Mouse (Mus musculus): ENCODE data around the gene Mtmr3. TPM values are rescaled to one million over a fixed set of nuclear protein-coding genes. Genes with fewer than 3 reads are reported as not detected.

Gene Mtmr3
- polyA plus RNA-seq, 1 experiment from 2014 or later = 28.2 TPM

- H3K4me3 ChIP-seq = no peak overlapping the region
- no peaks in the 10 kb centered on the region for H3K27me3 ChIP-seq (replicated peaks; ENCODE audit: low read depth, poor library complexity, severe bottlenecking)
- DNase-seq (ENCODE audit: low spot score) = no peak
- 75% methylated on average over 7 of the region's 7 CpGs for WGBS
- H3K27ac ChIP-seq (replicated peaks) = no peak overlapping the region
- H3K9me3 ChIP-seq = no peaks in the 10 kb centered on the region
- H3K36me3 ChIP-seq (replicated peaks) = no peaks in the 10 kb centered on the region
- H3K4me1 ChIP-seq = peaks cover 3% of the 10 kb centered on the region; the same call in 1 of the 2 replicates
Measured at GRCm38 (mm10) chr11:4622442-4622986, 27.9 kb upstream of the Mtmr3 start.

- H3K27me3 ChIP-seq (replicated peaks; ENCODE audit: low read depth, poor library complexity, severe bottlenecking) = no peaks in the 10 kb centered on the region
- no peak for DNase-seq (ENCODE audit: low spot score)
- no peaks in the 10 kb centered on the region for H3K9me3 ChIP-seq
- no peak overlapping the region for H3K4me3 ChIP-seq
- peaks cover 3% of the 10 kb centered on the region; the same call in 1 of the 2 replicates for H3K4me1 ChIP-seq
- 77% methylated on average over 4 of the region's 4 CpGs for WGBS
- no peaks in the 10 kb centered on the region for H3K36me3 ChIP-seq (replicated peaks)
- H3K27ac ChIP-seq (replicated peaks) = no peak overlapping the region
Measured at GRCm38 (mm10) chr11:4621866-4622265, 27.2 kb upstream of the Mtmr3 start.

GRCm38 (mm10) chr11:4620501-4621108, 25.9 kb upstream of the Mtmr3 start:
- Histone ChIP-seq H3K9me3 (no peaks in the 10 kb centered on the region), H3K27me3 (replicated peaks; ENCODE audit: low read depth, poor library complexity, severe bottlenecking) (no peaks in the 10 kb centered on the region), H3K4me1 (peaks cover 3% of the 10 kb centered on the region; the same call in 1 of the 2 replicates), H3K4me3 (no peak overlapping the region), H3K36me3 (replicated peaks) (no peaks in the 10 kb centered on the region), H3K27ac (replicated peaks) (no peak overlapping the region)
- 58% methylated on average over 13 of the region's 13 CpGs for WGBS
- no peak for DNase-seq (ENCODE audit: low spot score)

GRCm38 (mm10) chr11:4620017-4620485, 25.4 kb upstream of the Mtmr3 start, which contains the start of gene Gm11032:
Gene Gm11032, plus strand, starts transcription at chr11:4620067.
- Histone ChIP-seq H3K4me3 (no peak within 1 kb of the TSS), H3K9me3 (no peaks in the 10 kb centered on the region), H3K4me1 (peaks cover 3% of the 10 kb centered on the region; the same call in 1 of the 2 replicates), H3K27me3 (replicated peaks; ENCODE audit: low read depth, poor library complexity, severe bottlenecking) (no peaks in the 10 kb centered on the region), H3K27ac (replicated peaks) (no peak within 1 kb of the TSS), H3K36me3 (replicated peaks) (no peaks in the 10 kb centered on the region)
- 78% methylated on average over 16 of the region's 16 CpGs for WGBS
- no peak for DNase-seq (ENCODE audit: low spot score)

- 87% methylated on average over 2 of the region's 2 CpGs for WGBS
- no peaks in the 10 kb centered on the region for H3K4me1 ChIP-seq
Measured at GRCm38 (mm10) chr11:4611904-4612303, 17.2 kb upstream of the Mtmr3 start.

GRCm38 (mm10) chr11:4606541-4606940, 11.9 kb upstream of the Mtmr3 start:
- no peak for DNase-seq (ENCODE audit: low spot score)
- H3K27ac ChIP-seq (replicated peaks) = no peak overlapping the region
- no peaks in the 10 kb centered on the region for H3K27me3 ChIP-seq (replicated peaks; ENCODE audit: low read depth, poor library complexity, severe bottlenecking)
- H3K4me3 ChIP-seq = no peak overlapping the region
- 77% methylated on average over 1 of the region's 1 CpGs for WGBS
- no peaks in the 10 kb centered on the region for H3K36me3 ChIP-seq (replicated peaks)
- no peaks in the 10 kb centered on the region for H3K9me3 ChIP-seq
- H3K4me1 ChIP-seq = peaks cover 15% of the 10 kb centered on the region

More at GRCm38 (mm10) chr11:4611904-4612303, 17.2 kb upstream of the Mtmr3 start:
- DNase-seq (ENCODE audit: low spot score) = no peak
- Histone ChIP-seq H3K4me3 (no peak overlapping the region), H3K9me3 (no peaks in the 10 kb centered on the region), H3K36me3 (replicated peaks) (no peaks in the 10 kb centered on the region), H3K27me3 (replicated peaks; ENCODE audit: low read depth, poor library complexity, severe bottlenecking) (no peaks in the 10 kb centered on the region), H3K27ac (replicated peaks) (no peak overlapping the region)

GRCm38 (mm10) chr11:4605414-4605813, 10.8 kb upstream of the Mtmr3 start:
- no peak overlapping the region for H3K27ac ChIP-seq (replicated peaks)
- H3K4me3 ChIP-seq = no peak overlapping the region
- no peak for DNase-seq (ENCODE audit: low spot score)
- no peaks in the 10 kb centered on the region for H3K36me3 ChIP-seq (replicated peaks)
- H3K4me1 ChIP-seq = peaks cover 15% of the 10 kb centered on the region
- H3K9me3 ChIP-seq = no peaks in the 10 kb centered on the region
- WGBS = 53% methylated on average over 7 of the region's 7 CpGs
- no peaks in the 10 kb centered on the region for H3K27me3 ChIP-seq (replicated peaks; ENCODE audit: low read depth, poor library complexity, severe bottlenecking)

GRCm38 (mm10) chr11:4604441-4604840, 9.8 kb upstream of the Mtmr3 start:
- DNase-seq (ENCODE audit: low spot score) = no peak

GRCm38 (mm10) chr11:4602691-4603441, 8.2 kb upstream of the Mtmr3 start:
- WGBS = 51% methylated on average over 12 of the region's 12 CpGs
- H3K4me3 ChIP-seq = no peak overlapping the region
- no peaks in the 10 kb centered on the region for H3K9me3 ChIP-seq
- no peaks in the 10 kb centered on the region for H3K36me3 ChIP-seq (replicated peaks)
- no peaks in the 10 kb centered on the region for H3K27me3 ChIP-seq (replicated peaks; ENCODE audit: low read depth, poor library complexity, severe bottlenecking)
- no peak for DNase-seq (ENCODE audit: low spot score)
- H3K4me1 ChIP-seq = peaks cover 15% of the 10 kb centered on the region
- H3K27ac ChIP-seq (replicated peaks) = no peak overlapping the region

More at GRCm38 (mm10) chr11:4604441-4604840, 9.8 kb upstream of the Mtmr3 start:
- Histone ChIP-seq H3K27me3 (replicated peaks; ENCODE audit: low read depth, poor library complexity, severe bottlenecking) (no peaks in the 10 kb centered on the region), H3K36me3 (replicated peaks) (no peaks in the 10 kb centered on the region), H3K9me3 (no peaks in the 10 kb centered on the region), H3K4me1 (peaks cover 15% of the 10 kb centered on the region), H3K4me3 (no peak overlapping the region), H3K27ac (replicated peaks) (no peak overlapping the region)
- WGBS = 68% methylated on average over 6 of the region's 6 CpGs

- H3K9me3 ChIP-seq = no peaks in the 10 kb centered on the region
- no peaks in the 10 kb centered on the region for H3K36me3 ChIP-seq (replicated peaks)
- DNase-seq (ENCODE audit: low spot score) = no peak
- 86% methylated on average over 5 of the region's 5 CpGs for WGBS
- peaks cover 15% of the 10 kb centered on the region for H3K4me1 ChIP-seq
- H3K4me3 ChIP-seq = no peak overlapping the region
- no peak overlapping the region for H3K27ac ChIP-seq (replicated peaks)
- no peaks in the 10 kb centered on the region for H3K27me3 ChIP-seq (replicated peaks; ENCODE audit: low read depth, poor library complexity, severe bottlenecking)
Measured at GRCm38 (mm10) chr11:4601890-4602289, 7.2 kb upstream of the Mtmr3 start.

- Histone ChIP-seq H3K27me3 (replicated peaks; ENCODE audit: low read depth, poor library complexity, severe bottlenecking) (no peaks in the 10 kb centered on the region), H3K4me1 (peaks cover 14% of the 10 kb centered on the region), H3K27ac (replicated peaks) (no peak overlapping the region), H3K4me3 (no peak overlapping the region), H3K36me3 (replicated peaks) (no peaks in the 10 kb centered on the region), H3K9me3 (no peaks in the 10 kb centered on the region)
- DNase-seq (ENCODE audit: low spot score) = no peak
- WGBS = 96% methylated on average over 3 of the region's 3 CpGs
Measured at GRCm38 (mm10) chr11:4599916-4600315, 5.3 kb upstream of the Mtmr3 start.

GRCm38 (mm10) chr11:4598411-4598810, 3.7 kb upstream of the Mtmr3 start:
- Histone ChIP-seq H3K27me3 (replicated peaks; ENCODE audit: low read depth, poor library complexity, severe bottlenecking) (no peaks in the 10 kb centered on the region), H3K27ac (replicated peaks) (no peak overlapping the region), H3K36me3 (replicated peaks) (no peaks in the 10 kb centered on the region), H3K4me3 (no peak overlapping the region), H3K9me3 (no peaks in the 10 kb centered on the region), H3K4me1 (peaks cover 12% of the 10 kb centered on the region)
- no peak for DNase-seq (ENCODE audit: low spot score)
- 94% methylated on average over 2 of the region's 2 CpGs for WGBS
